Comparison of ENCODE assay signal across 9 mouse cellular contexts in the genomic region with DNA sequence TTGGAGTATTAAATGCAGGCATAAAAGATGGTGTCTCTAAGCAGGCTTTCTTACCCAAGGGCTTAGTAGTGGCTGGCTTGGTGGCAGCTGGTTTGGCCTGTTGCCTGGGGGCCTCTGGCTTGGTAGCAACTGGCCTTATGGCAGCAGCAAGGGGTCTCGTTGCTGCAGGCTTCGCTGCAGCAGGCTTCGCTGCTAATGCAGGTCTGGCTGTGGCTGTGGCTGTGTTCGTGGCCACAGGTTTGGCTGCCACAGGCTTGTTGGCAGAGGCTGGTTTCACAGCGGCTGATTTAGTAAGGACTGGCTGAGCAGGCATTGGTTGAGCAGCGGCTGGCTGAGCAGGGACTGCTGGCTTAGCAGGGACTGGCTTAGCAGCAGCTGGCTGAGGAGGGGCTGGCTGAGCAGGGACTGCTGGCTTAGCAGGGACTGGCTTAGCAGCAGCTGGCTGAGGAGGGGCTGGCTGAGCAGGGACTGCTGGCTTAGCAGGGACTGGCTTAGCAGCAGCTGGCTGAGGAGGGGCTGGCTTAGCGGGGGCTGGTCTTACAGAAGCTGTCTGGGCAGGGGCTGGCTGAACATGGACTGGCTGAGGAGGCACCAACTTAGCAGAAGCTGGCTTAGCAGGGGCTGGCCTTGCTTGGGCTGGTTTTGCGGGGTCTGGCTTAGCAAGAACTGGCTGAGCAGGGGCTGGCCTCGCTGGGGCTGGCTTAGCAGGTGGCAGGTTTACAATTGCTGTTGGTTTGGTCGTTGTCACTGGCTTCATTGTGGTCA.
DNase-seq lines count a peak whose midpoint lies in the region; ATAC-seq and TF ChIP-seq lines count a peak whose summit lies in the region.
"Had no signal": no experiment of that assay in that cellular context is flagged by ENCODE, and none has a peak within 500 bp of the region (broad histone marks: within the 10 kb centered on the region; RNA-seq: fewer than 3 reads in every experiment).

No protein-coding gene starts in this region.

- no peak overlapping the region for H3K4me3 ChIP-seq in hindbrain, embryonic 14.5 days (replicated peaks; ENCODE audit: low read length)
- no peak overlapping the region for H3K4me3 ChIP-seq in thymus, adult 2 months (ENCODE audit: control insufficient read depth, insufficient read depth, low read length)
- H3K4me3 ChIP-seq: megakaryocyte, embryonic 14.5 days had no signal

- H3K4me1 ChIP-seq in hindbrain, embryonic 14.5 days (replicated peaks; ENCODE audit: control insufficient read depth, insufficient read depth, low read length) = no peaks in the 10 kb centered on the region; the same call in 1 of the 2 replicates
- no peaks in the 10 kb centered on the region for H3K4me1 ChIP-seq in thymus, adult 2 months (replicated peaks; ENCODE audit: control insufficient read depth, insufficient read depth, low read length)
- H3K4me1 ChIP-seq: megakaryocyte, embryonic 14.5 days had no signal

- peak; percentile 53 for DNase-seq in adrenal gland, adult 2 months
- DNase-seq in adrenal gland, postnatal 4 days (ENCODE audit: low spot score in 2 of 2) = no peak
- DNase-seq in adrenal gland, postnatal 14 days = peak; percentile 69
- peak; percentile 67 for DNase-seq in gastrocnemius, postnatal 10 days
- peak; percentile 63 for DNase-seq in hindbrain, embryonic 14.5 days (ENCODE audit: low spot score)
- DNase-seq in mesoderm, embryonic 11.5 days (ENCODE audit: low read depth, low spot score) = peak; percentile 60
- peak; percentile 16 for DNase-seq in thymus, adult 2 months
- DNase-seq in cerebellum, adult 9-10 months = no peak

- peak; percentile 92 for ATAC-seq in hindbrain, embryonic 14.5 days (ENCODE audit: low FRiP score)

- 0 out of 2 replicates have a peak overlapping the region, but pooled peaks have one; percentile 6 for H3K4me2 ChIP-seq in hindbrain, embryonic 14.5 days (replicated peaks)

- no peaks in the 10 kb centered on the region for H3K27me3 ChIP-seq in hindbrain, embryonic 14.5 days (ENCODE audit: control insufficient read depth, insufficient read depth, low read length)
- H3K27me3 ChIP-seq in thymus, adult 2 months (ENCODE audit: control insufficient read depth, insufficient read depth, low read length) = no peaks in the 10 kb centered on the region

- H3K27ac ChIP-seq in hindbrain, embryonic 14.5 days = peak overlapping the region; percentile 55
- no peak overlapping the region for H3K27ac ChIP-seq in thymus, adult 2 months (ENCODE audit: control insufficient read depth, insufficient read depth, low read length)

- WGBS in hindbrain, embryonic 14.5 days = 8% methylated on average over 10 of the region's 10 CpGs
- WGBS in thymus, adult 2 months = 58% methylated on average over 10 of the region's 10 CpGs

- H3K36me3 ChIP-seq in hindbrain, embryonic 14.5 days (replicated peaks; ENCODE audit: control insufficient read depth, insufficient read depth) = no peaks in the 10 kb centered on the region
- no peaks in the 10 kb centered on the region for H3K36me3 ChIP-seq in thymus, adult 2 months (ENCODE audit: control insufficient read depth, insufficient read depth, low read length)

- no peaks in the 10 kb centered on the region for H3K9me3 ChIP-seq in hindbrain, embryonic 14.5 days (ENCODE audit: control insufficient read depth, low read length)
- H3K9me3 ChIP-seq: megakaryocyte, embryonic 14.5 days had no signal

- H3K9ac ChIP-seq in hindbrain, embryonic 14.5 days = no peak overlapping the region

- TF ChIP-seq CTCF in thymus, adult 2 months (IDR thresholded peaks at IDR 0.05; ENCODE audit: borderline replicate concordance, control insufficient read depth, extremely low read depth, insufficient read depth, low read length, poor library complexity) = no peak

- TF ChIP-seq POLR2A in thymus, adult 2 months (IDR thresholded peaks at IDR 0.05; ENCODE audit: control insufficient read depth, extremely low read depth, insufficient read depth, low read length, poor library complexity) = no peak

Comparison
In these comparisons a context has a peak if more than half of its experiments do, and no peak if none do; other contexts are left out.
1. DNase-seq: peak in adrenal gland, adult 2 months (single experiment), adrenal gland, postnatal 14 days (single experiment), gastrocnemius, postnatal 10 days (single experiment), hindbrain, embryonic 14.5 days (single experiment), mesoderm, embryonic 11.5 days (single experiment) and thymus, adult 2 months (single experiment); none in adrenal gland, postnatal 4 days (0 of 2) and cerebellum, adult 9-10 months (single experiment).